Mouse (Mus musculus) ovary, postnatal 14 days (tissue): ENCODE data around the gene Gm9936.
"Not testable (repeated sequence)": the region's sequence is repeated elsewhere in the genome, so short reads cannot be mapped to it uniquely, and the experiment has no call there.

Source experiments
- DNase-seq: peaks from one replicate; pipeline ENCODE4 v3.0.0; 2022; ENCODE audit warnings: low spot score

Gene Gm9936

GRCm38 (mm10) chr5:114840481-114840880, 18.0 kb downstream of the Gm9936 start:
- DNase-seq = not testable (repeated sequence)

- DNase-seq = no peak
Observed at GRCm38 (mm10) chr5:114836886-114837285, 21.6 kb downstream of the Gm9936 start.

GRCm38 (mm10) chr5:114829740-114830139, 28.7 kb downstream of the Gm9936 start:
- no peak for DNase-seq

GRCm38 (mm10) chr5:114827427-114827826, 31.1 kb downstream of the Gm9936 start:
- DNase-seq = no peak

GRCm38 (mm10) chr5:114825978-114826691, 32.3 kb downstream of the Gm9936 start:
- DNase-seq = no peak

- no peak for DNase-seq
Observed at GRCm38 (mm10) chr5:114824197-114824596, 34.3 kb downstream of the Gm9936 start.

- DNase-seq = peak; percentile 51
Observed at GRCm38 (mm10) chr5:114822796-114823688, 35.4 kb downstream of the Gm9936 start, which contains the start of gene 1500011B03Rik. Gene 1500011B03Rik (minus strand): TSS chr5:114823468.

GRCm38 (mm10) chr5:114818124-114818523, 40.4 kb downstream of the Gm9936 start:
- DNase-seq = no peak

GRCm38 (mm10) chr5:114816599-114816998, 41.9 kb downstream of the Gm9936 start:
- no peak for DNase-seq

- peak; percentile 81 for DNase-seq
Observed at GRCm38 (mm10) chr5:114813525-114814181, 44.8 kb downstream of the Gm9936 start.

- DNase-seq = no peak
Observed at GRCm38 (mm10) chr5:114809826-114810225, 48.7 kb downstream of the Gm9936 start.

GRCm38 (mm10) chr5:114809181-114809756, 49.2 kb downstream of the Gm9936 start:
- no peak for DNase-seq

GRCm38 (mm10) chr5:114808385-114808784, 50.1 kb downstream of the Gm9936 start:
- DNase-seq = no peak

GRCm38 (mm10) chr5:114807893-114808292, 50.6 kb downstream of the Gm9936 start:
- DNase-seq = no peak

GRCm38 (mm10) chr5:114807468-114807867, 51.0 kb downstream of the Gm9936 start:
- no peak for DNase-seq

GRCm38 (mm10) chr5:114807063-114807462, 51.4 kb downstream of the Gm9936 start:
- no peak for DNase-seq

- DNase-seq = no peak
Observed at GRCm38 (mm10) chr5:114806636-114807035, 51.8 kb downstream of the Gm9936 start.
